Mouse (Mus musculus) gonadal fat pad, adult 2 months (tissue): Measurements from ENCODE around the gene Hist1h2an. TPM values are rescaled to one million over a fixed set of nuclear protein-coding genes. Genes with fewer than 3 reads are reported as not detected.
"Not testable (repeated sequence)": the region's sequence is repeated elsewhere in the genome, so short reads cannot be mapped to it uniquely, and the experiment has no call there.

ENCODE experiments used
- DNase-seq: peaks from one replicate; pipeline ENCODE4 v3.0.0-alpha.2; 2012; ENCODE audit warnings: low read depth
- polyA plus RNA-seq: library from polyadenylated mRNA; depleted of rRNA; stranded (reverse); fragments of >200 nt; gene quantifications from 2 replicates; pipeline ENCODE4 v1.2.3, GENCODE M21; 2012; rRNA removed

Hist1h2an gene
- 1.4 and 2.6 TPM in 2 replicates for polyA plus RNA-seq

DNA sequence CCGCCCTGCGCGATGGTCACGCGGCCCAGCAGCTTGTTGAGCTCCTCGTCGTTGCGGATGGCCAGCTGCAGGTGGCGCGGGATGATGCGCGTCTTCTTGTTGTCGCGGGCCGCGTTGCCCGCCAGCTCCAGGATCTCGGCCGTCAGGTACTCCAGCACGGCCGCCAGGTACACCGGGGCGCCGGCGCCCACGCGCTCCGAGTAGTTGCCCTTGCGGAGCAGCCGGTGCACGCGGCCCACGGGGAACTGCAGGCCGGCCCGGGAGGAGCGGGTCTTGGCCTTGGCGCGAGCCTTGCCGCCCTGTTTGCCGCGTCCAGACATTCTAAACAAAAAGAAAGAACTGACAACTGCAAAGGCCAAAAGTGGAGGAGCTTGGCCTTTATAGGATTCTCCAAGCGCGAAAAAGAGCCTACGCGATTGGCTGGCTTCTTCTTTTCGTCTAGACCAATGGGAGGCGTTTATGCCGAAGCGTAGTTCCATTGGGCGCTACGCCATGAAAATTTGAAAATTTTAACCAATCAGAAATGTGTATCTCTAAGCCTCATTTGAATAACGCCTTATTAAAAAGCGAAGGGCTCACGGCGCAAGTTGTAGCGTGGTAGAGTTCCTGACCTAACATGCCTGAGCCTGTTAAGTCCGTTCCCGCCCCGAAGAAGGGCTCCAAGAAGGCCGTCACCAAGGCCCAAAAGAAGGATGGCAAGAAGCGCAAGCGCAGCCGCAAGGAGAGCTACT lies at the start of gene Hist1h2an, which contains the start of gene Hist1h2bp:
TSS of gene Hist1h2an (minus strand) at position 320 of the 731 bp plus-strand sequence.
TSS of gene Hist1h2bp (plus strand) at position 563 of the 731 bp plus-strand sequence.
- peak; percentile 94 for DNase-seq

DNA sequence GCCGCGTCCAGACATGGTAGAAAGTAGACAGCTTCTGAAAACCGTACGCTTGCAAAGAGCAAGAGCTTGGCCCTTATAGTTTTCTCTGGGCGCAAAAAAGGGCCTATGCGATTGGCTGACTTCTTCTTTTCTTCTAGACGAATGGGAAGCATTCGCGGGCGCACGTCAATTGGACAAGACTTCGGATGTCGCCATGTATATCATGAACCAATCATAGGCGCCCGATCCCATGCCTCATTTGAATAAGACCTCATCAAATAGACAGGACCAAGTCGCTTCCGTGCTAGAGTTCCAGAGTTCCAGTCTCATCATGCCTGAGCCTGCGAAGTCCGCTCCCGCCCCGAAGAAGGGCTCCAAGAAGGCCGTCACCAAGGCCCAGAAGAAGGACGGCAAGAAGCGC lies 46.4 kb upstream of the Hist1h2an start, which contains the start of the genes Hist1h2ap and Hist1h2br:
TSS of gene Hist1h2ap (minus strand) at position 47 of the 400 bp plus-strand sequence.
TSS of gene Hist1h2br (plus strand) at position 283 of the 400 bp plus-strand sequence.
- DNase-seq: not testable (repeated sequence)

DNA sequence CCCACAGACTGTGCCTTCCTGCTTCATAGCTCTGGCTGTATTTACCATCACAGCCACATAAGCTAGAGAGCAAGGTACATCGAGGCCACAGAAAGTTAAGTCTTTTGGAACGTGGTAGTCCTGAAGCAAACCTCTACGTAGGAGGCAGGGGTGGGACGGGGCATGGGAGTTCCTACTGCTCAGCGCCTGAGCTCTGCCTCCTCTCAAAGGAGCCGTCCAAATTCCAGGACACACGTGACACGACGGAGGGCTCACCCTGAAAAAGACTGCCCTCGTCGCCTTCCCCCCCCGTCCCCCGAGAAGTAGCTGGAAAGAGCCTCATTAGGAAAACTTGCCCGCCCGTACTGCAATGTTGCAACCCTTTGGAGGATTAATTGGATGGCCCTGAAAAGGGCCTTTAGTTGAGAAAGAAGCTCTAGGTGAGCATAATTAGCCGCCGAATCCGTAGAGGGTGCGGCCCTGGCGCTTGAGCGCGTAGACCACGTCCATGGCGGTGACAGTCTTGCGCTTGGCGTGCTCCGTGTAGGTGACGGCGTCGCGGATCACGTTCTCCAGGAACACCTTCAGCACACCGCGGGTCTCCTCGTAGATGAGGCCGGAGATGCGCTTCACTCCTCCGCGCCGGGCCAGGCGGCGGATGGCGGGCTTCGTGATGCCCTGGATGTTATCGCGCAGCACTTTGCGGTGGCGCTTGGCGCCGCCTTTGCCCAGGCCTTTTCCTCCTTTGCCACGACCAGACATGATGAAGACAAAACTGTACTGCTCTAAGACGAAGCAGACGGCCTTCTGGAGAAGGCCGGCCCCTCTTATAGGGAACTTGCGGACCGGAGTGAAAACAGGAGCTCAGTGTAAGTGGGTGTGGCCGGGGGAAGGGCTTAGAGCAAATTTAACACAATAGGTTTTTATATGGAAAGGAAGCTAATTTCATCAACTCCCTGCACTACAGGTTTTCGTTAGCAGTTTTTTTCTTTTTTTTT lies 44.7 kb upstream of the Hist1h2an start, which contains the start of gene Hist1h4n:
TSS of gene Hist1h4n (minus strand) at position 779 of the 977 bp plus-strand sequence.
- not testable (repeated sequence) for DNase-seq

DNA sequence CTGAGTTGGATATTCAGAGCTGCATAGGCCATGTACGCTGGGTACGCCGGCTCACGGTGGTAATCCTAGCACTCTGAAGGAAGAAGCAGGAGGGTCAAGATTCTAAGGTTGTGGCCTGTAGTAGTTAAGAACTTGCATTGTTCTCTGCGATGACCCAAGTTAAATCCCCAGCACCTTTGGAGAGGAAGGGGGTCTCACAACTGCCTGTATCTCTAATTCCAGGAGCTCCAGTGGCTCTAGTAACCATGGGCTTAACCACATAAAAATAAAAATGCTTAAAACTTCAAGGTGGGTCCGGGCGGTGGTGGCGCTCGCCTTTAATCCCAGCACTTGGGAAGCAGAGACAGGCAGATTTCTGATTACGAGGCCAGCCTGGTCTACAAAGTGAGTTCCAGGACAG lies 43.3 kb upstream of the Hist1h2an start:
- no peak for DNase-seq

DNA sequence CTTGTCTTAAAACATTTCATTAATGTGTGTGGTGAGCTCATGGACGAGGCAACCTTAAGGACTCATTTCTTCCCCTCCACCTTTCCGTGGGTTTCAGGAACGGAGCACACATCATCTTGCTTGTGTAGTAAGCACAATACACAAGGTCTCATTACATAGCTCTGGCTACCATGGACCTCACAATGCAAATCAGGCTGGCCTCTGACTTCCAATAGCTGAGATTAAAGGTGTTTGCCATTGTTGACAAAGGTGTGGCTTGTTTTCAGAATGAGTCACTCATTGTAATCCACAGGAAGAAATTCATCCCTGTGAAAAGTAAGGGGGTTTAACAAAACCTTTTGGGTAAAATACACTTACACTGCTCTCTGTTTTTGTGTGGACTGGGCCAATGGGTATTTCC lies 41.5 kb upstream of the Hist1h2an start:
- no peak for DNase-seq

DNA sequence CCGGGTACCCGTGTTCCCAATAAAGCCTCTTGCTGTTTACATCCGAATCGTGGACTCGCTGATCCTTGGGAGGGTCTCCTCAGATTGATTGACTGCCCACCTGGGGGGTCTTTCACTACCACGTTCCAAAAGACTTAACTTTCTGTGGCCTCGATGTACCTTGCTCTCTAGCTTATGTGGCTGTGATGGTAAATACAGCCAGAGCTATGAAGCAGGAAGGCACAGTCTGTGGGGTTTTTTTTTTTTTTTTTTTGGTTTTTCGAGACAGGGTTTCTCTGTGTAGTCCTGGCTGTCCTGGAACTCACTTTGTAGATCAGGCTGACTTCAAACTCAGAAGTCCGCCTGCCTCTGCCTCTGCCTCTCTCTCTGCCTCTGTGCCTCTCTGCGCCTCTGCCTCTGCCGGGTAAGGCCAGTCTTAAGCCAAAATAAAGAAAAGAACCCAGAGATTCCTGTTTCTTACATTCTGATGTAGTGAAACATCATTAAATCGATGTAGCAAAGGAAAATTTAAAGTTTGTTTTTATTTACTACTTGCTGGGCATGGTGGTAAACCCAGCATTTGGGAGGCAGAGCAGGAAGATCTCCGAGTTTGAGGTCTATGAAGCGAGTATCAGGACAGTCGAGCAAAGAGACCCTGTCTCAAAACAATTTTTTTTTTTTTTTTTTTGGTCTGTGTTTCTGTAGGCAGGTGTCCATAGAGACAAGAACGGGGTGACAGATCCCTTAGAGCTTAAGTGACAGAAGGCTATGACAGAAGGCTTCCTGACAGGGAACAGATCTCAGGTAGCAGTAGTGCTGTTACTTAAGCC lies 33.3 kb upstream of the Hist1h2an start:
- DNase-seq: not testable (repeated sequence)

DNA sequence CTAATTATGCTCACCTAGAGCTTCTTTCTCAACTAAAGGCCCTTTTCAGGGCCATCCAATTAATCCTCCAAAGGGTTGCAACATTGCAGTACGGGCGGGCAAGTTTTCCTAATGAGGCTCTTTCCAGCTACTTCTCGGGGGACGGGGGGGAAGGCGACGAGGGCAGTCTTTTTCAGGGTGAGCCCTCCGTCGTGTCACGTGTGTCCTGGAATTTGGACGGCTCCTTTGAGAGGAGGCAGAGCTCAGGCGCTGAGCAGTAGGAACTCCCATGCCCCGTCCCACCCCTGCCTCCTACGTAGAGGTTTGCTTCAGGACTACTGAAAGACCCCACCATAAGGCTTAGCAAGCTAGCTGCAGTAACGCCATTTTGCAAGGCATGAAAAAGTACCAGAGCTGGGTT lies 25.1 kb upstream of the Hist1h2an start:
- not testable (repeated sequence) for DNase-seq

DNA sequence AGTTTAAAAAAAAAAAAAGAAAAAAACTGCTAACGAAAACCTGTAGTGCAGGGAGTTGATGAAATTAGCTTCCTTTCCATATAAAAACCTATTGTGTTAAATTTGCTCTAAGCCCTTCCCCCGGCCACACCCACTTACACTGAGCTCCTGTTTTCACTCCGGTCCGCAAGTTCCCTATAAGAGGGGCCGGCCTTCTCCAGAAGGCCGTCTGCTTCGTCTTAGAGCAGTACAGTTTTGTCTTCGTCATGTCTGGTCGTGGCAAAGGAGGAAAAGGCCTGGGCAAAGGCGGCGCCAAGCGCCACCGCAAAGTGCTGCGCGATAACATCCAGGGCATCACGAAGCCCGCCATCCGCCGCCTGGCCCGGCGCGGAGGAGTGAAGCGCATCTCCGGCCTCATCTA lies 24.5 kb upstream of the Hist1h2an start, which contains the start of gene Hist1h4m:
TSS of gene Hist1h4m (plus strand) at position 208 of the 400 bp plus-strand sequence.
- DNase-seq: not testable (repeated sequence)

DNA sequence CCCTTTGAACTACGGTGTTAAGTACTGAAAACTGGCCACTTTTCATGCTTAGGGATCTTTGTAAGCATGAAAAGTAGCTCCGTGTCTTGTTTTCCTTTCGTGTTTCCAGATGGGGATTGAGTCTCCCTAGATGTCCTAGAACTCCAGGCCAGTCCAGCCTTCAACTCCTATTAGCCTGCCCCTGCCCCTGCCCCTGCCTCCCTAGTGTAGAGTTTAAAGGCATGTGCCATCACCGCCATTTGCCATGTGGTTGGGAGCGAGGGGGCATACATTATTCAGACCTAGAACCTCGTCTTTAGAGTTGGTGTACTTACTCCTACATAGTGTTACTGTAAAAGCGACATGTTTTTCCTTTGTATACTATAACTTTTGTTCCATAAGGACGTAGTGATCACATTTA lies 24.1 kb upstream of the Hist1h2an start:
- not testable (repeated sequence) for DNase-seq

DNA sequence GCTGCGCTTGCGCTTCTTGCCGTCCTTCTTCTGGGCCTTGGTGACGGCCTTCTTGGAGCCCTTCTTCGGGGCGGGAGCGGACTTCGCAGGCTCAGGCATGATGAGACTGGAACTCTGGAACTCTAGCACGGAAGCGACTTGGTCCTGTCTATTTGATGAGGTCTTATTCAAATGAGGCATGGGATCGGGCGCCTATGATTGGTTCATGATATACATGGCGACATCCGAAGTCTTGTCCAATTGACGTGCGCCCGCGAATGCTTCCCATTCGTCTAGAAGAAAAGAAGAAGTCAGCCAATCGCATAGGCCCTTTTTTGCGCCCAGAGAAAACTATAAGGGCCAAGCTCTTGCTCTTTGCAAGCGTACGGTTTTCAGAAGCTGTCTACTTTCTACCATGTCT lies 23.1 kb upstream of the Hist1h2an start, which contains the start of the genes Hist1h2bq and Hist1h2ao:
TSS of gene Hist1h2bq (minus strand) at position 125 of the 400 bp plus-strand sequence.
TSS of gene Hist1h2ao (plus strand) at position 393 of the 400 bp plus-strand sequence.
- DNase-seq: not testable (repeated sequence)

DNA sequence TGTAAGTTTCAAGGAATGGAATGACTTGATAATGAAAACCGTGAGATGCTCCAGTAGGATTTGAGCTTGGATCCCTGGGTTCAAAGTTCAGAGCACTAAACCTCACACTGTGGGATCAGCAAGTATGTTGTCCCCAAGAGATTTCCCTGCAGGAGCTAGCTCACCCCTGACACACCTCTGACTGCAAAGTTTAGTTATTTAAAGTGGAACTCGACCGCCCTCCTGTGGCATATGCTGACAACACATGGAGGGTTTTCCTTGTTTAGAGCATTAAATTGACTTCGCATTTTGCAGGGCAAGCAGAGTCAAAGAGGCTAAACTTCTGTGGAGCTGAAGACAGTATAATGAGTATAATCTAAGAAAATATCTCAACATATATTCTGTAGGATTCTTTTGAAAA lies 16.0 kb upstream of the Hist1h2an start:
- not testable (repeated sequence) for DNase-seq

DNA sequence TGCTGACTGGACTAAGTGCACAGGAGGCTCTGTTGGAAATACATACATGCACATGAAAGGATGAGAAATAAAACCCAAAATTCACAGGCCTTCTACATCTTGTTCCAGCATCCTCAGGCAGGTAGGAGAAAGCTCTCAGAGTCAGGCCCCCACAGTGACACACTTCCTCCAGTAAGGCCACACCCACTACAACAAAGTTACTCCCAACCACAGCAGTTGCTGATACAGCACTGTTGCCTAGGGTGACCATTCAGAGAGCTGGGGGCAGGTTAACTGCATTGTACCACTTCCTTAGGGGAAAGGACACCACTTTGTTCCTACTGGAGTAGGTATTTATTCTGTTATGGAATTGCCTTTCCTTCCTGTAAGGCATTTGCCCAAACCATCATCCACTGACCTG lies 10.1 kb upstream of the Hist1h2an start:
- not testable (repeated sequence) for DNase-seq

DNA sequence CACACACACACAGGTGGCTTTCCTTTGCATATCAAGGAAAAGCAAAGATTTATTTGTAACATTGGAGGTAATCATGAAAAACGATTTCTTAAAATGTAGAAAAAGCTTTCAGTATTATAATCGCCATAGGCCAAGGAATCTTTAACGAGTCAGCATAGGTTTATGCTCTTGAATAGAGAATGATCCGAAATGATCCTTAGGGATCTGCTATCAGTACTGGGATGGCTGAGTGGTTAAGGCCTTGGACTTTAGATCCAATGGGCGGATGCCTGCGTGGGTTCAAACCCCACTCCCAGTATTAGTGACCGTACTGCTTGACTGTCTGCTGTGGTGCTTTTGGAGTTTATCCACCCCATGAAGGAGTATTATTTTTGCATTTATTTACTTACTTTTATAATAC lies 8.6 kb upstream of the Hist1h2an start:
- no peak for DNase-seq

DNA sequence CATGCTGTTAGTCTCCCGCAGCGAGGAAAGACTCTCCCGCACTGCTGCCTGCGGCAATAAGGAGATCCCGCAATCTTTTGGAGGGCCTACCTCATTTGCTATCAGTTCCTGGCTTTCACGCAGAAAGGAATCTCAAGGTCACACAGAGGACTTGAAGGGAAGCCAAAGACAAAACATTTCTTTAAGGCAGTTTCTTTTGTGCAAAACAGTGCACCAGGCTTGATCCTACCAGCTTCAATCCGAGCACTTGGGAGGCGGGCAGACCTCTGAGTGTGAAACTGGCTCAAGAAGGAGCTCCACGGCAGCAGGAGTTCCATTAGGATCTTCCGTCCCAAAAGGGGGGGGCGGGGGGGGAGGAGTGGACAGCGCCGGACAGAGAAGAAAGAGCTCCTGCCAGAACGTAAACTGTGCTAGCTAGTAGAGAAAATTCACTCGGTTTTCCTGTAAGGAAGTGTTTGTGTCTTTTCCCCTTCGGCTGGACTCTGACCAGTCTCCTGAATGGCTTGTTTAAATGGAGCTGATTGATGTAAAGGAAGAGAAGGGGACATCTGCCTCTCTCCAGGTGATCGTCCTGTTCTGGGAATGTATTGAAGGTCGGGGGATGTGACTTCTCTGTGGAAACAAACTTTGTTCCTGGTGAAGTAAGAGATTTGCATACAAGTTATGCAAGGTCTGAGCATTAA lies 3.7 kb upstream of the Hist1h2an start:
- DNase-seq: no peak

DNA sequence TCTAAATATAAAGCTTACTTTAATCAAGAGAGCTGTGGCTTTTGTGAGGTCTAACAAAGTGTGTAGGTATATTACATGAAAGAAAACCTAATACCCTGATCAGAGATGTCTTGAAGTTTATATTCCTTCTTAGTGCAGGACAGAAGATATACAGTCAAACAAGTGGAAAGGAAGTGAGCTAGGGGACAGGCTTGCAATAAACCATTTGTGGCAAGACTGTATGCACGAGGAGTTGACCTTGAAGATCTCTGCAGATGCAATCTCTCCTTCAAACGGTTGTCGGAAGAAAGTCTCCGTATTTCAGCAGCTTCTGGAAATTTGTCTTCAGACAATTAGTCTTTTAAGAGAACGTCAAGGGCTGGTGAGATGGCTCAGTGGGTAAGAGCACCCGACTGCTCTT lies 2.9 kb upstream of the Hist1h2an start:
- no peak for DNase-seq

DNA sequence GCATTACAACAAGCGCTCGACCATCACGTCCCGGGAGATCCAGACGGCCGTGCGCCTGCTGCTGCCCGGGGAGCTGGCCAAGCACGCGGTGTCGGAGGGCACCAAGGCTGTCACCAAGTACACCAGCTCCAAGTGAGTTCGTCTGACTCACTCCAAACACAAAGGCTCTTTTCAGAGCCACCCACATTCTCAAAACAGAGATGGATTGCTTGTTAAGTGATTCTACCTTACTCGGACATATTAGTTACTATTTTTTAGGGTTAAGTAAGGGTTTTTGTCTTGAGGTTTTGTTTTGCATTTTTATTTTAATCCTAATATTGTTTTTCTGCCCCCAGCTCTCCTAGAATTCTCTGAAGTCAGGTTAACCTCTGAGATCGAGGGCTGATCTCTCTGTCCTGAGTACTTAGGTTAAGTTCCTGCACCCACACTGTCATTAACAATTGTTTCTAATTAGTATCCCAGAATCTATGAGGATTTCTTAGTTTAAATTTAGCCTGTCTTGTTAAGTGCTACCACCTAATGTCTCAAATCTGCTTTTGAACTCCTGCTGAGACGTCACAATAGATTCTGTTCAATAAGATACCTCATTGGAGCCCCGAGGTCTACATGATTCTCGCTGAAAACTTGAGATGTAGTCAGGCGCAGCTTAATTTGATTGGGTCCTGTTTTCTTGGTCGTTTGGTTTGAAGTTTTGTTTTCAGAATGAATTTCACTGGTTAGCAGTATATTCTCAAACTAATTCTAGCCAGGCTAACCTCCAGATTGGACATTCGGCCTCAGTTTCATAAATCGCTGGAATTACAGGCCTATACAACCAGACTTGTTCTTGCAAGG lies 959 bp upstream of the Hist1h2an start:
- no peak for DNase-seq

DNA sequence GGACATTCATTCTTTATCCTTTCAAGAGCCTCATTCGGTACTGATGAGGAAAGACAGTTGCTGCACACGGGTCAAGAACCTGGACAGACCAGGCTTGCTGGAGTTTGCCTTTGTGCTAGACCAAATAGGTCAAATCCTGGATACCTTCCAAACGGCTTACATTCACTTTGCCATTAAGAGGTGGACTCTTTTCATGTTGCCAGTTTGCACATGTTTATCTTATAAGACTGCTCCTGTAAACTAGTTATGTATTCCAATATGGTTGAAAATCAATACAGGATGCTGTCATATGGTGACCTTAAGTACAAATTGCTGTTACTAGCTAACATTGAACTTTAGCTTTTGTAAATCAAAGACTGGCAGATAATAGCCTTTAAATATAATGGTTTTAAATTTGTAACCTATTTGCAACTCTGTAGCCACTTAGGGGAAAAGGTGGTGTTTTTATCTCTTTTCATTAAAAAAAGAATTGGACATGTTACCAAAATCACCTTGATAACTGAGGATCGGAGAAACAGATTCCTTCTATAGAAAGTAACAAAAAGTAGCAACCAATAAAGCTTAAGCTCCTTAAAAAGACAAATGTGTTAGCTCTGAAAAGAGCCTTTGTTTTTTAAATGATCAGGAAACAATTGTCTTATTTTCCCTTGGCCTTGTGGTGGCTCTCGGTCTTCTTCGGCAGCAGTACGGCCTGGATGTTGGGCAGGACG lies 674 bp downstream of the Hist1h2an start:
- DNase-seq: no peak

DNA sequence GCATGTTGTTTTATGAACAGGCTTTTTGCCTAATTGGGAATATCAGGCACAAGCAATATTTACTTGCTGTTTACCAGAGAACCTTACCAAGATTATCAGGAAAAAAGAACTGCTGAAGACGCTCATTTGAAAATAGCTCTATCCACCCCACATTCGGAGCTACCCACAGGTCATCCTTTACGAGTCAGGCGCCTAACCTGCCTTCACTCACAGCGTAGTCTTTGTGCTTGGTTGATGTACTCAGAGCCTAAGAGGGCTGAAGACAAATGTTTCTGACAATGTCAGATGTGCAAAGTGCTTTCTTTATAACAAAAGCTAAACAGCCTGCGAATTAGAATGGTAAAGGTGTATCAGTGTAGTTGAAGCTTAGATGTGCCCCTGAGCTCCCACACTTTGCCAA lies 2.7 kb downstream of the Hist1h2an start:
- no peak for DNase-seq

DNA sequence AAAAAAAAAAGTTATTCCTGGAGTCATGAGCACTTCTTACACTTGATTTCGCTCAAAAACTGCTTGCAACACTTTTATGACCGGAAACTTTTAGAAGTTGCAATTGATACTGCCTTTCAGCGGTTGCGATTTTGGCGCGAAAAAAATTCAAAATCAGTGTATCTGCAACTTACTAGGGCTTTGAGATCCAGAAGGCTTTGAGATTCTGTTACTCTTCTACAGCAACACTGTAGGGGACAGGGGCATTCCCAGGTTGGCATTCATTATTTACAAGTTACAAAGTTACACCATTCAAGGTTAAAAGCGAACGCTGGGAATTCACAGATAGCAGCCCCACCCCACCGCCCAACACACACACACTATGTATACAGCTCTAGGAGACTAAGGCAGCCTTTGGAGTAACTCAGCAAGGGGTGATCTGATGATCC lies 3.3 kb downstream of the Hist1h2an start:
- no peak for DNase-seq
